Mouse (Mus musculus) heart, postnatal 0 days (tissue): Measurements from ENCODE around the gene Wdr95. TPM values are rescaled to one million over a fixed set of nuclear protein-coding genes. Genes with fewer than 3 reads are reported as not detected.

Experiments used
- ATAC-seq: fragments of 200-750 bp; cut with Nextera tagmentation; 2 replicates; pipeline ENCODE4 v1.8.0; 2017; ENCODE audit warnings: low read depth, moderate number of reproducible peaks, moderate library complexity; ENCODE audit not compliant: insufficient read depth
- DNase-seq: peaks from one replicate; pipeline ENCODE4 v3.0.0-alpha.2; 2016; ENCODE audit warnings: low spot score
- H3K27ac ChIP-seq: fragments of 300-500 bp; sonication (generic); 2 replicates; pipeline ENCODE4 v1.5.1; 2014; ENCODE audit warnings: low read depth, mild to moderate bottlenecking
- H3K27me3 ChIP-seq: fragments of 300-500 bp; sonication (generic); 2 replicates; pipeline ENCODE4 v1.6.1; 2014; ENCODE audit warnings: low read length, mixed read lengths; ENCODE audit not compliant: control insufficient read depth, insufficient read depth
- H3K36me3 ChIP-seq: fragments of 300-500 bp; sonication (generic); replicated peaks from 2 replicates; pipeline ENCODE4 v1.6.1; 2014; ENCODE audit warnings: low read length, mixed read lengths; ENCODE audit not compliant: control insufficient read depth, insufficient read depth
- H3K4me1 ChIP-seq: fragments of 300-500 bp; sonication (generic); 2 replicates; pipeline ENCODE4 v1.6.1; 2014; ENCODE audit warnings: antibody characterized with exemption; ENCODE audit not compliant: control insufficient read depth, insufficient read depth
- H3K4me2 ChIP-seq: fragments of 300-500 bp; sonication (generic); 2 replicates; pipeline ENCODE4 v1.6.1; 2014; ENCODE audit warnings: low read depth, mild to moderate bottlenecking, low read length, moderate library complexity
- H3K4me3 ChIP-seq: fragments of 300-500 bp; sonication (generic); 2 replicates; pipeline ENCODE4 v1.5.1; 2014; ENCODE audit warnings: low read depth, low read length
- H3K9ac ChIP-seq: fragments of 300-500 bp; sonication (generic); replicated peaks from 2 replicates; pipeline ENCODE4 v1.6.1; 2014; ENCODE audit warnings: low read depth, low read length, mixed read lengths
- H3K9me3 ChIP-seq: fragments of 300-500 bp; sonication (generic); replicated peaks from 2 replicates; pipeline ENCODE4 v1.6.1; 2016; ENCODE audit warnings: low read length; ENCODE audit not compliant: control insufficient read depth
- CTCF ChIP-seq: IDR thresholded peaks from 2 replicates; pipeline ENCODE4 v1.5.1; 2016; ENCODE audit warnings: antibody characterized with exemption, control low read depth, low read depth
- EP300 ChIP-seq: IDR thresholded peaks from 2 replicates; pipeline ENCODE4 v1.6.1; 2016; ENCODE audit warnings: antibody characterized with exemption, low read depth
- WGBS: fragments of 180-500 bp; shearing (Covaris S2); extraction: QIAGEN DNeasy Blood & Tissue Kit; methylation state at CpG from one replicate; pipeline ENCODE4 v1.1.7; 2014; 5-methylcytosine and 5-hydroxymethylcytosine counted together
- polyA plus RNA-seq: library from polyadenylated mRNA; unstranded; fragments of >200 nt; fragmentation: Nextera tagmentation; extraction: Ambion mirVana; gene quantifications from 2 replicates; pipeline ENCODE4 v1.2.1, GENCODE M21; 2015
- total RNA-seq: library from RNA; depleted of rRNA; stranded (reverse); fragments of >200 nt; gene quantifications from 2 replicates; pipeline ENCODE4 v1.2.3, GENCODE M21; 2014; ENCODE audit warnings: low replicate concordance

Wdr95 gene
- total and polyA plus RNA-seq, 2 experiments from 2014 or later: 0.19 TPM; not detected in 1

GRCm38 (mm10) chr5:149539051-149539450, 10.6 kb downstream of the Wdr95 start:
- H3K9me3 ChIP-seq: no peaks in the 10 kb centered on the region
- 52% methylated on average over 4 of the region's 4 CpGs for WGBS
- ATAC-seq (no peak), DNase-seq (peak; percentile 24)
- H3K4me1 ChIP-seq: peaks cover 14% of the 10 kb centered on the region; the same call in 1 of the 2 replicates
- H3K27ac ChIP-seq: no peak overlapping the region
- no peak overlapping the region for H3K4me3 ChIP-seq
- no peaks in the 10 kb centered on the region for H3K36me3 ChIP-seq
- TF ChIP-seq EP300 (no peak), CTCF (no peak)
- peaks cover 12% of the 10 kb centered on the region for H3K27me3 ChIP-seq
- no peak overlapping the region for H3K9ac ChIP-seq
- no peak overlapping the region for H3K4me2 ChIP-seq

GRCm38 (mm10) chr5:149551179-149551578, 22.7 kb downstream of the Wdr95 start:
- H3K9me3 ChIP-seq: no peaks in the 10 kb centered on the region
- no peak overlapping the region for H3K27ac ChIP-seq
- DNase-seq (no peak), ATAC-seq (no peak)
- no peak overlapping the region for H3K4me2 ChIP-seq
- TF ChIP-seq CTCF (no peak), EP300 (no peak)
- no peaks in the 10 kb centered on the region for H3K27me3 ChIP-seq
- H3K4me1 ChIP-seq: no peaks in the 10 kb centered on the region
- no peaks in the 10 kb centered on the region for H3K36me3 ChIP-seq
- WGBS: 50% methylated on average over 9 of the region's 10 CpGs
- H3K4me3 ChIP-seq: no peak overlapping the region
- H3K9ac ChIP-seq: no peak overlapping the region

- no peak for DNase-seq
- 40% methylated on average over 9 of the region's 9 CpGs for WGBS
- no peak overlapping the region for H3K4me3 ChIP-seq
- no peak overlapping the region for H3K4me2 ChIP-seq
- no peaks in the 10 kb centered on the region for H3K36me3 ChIP-seq
- no peak for ATAC-seq
- H3K9me3 ChIP-seq: no peaks in the 10 kb centered on the region
- no peak overlapping the region for H3K27ac ChIP-seq
- H3K27me3 ChIP-seq: no peaks in the 10 kb centered on the region
- no peaks in the 10 kb centered on the region for H3K4me1 ChIP-seq
- no peak overlapping the region for H3K9ac ChIP-seq
- TF ChIP-seq EP300: no peak
- no peak for TF ChIP-seq CTCF
These were observed 24.3 kb downstream of the Wdr95 start for GRCm38 (mm10) chr5:149552742-149553141.

GRCm38 (mm10) chr5:149553373-149553772, 24.9 kb downstream of the Wdr95 start:
- Histone ChIP-seq H3K9me3 (no peaks in the 10 kb centered on the region), H3K27me3 (no peaks in the 10 kb centered on the region), H3K4me1 (no peaks in the 10 kb centered on the region), H3K36me3 (no peaks in the 10 kb centered on the region), H3K4me3 (no peak overlapping the region), H3K4me2 (no peak overlapping the region), H3K9ac (no peak overlapping the region), H3K27ac (no peak overlapping the region)
- no peak for ATAC-seq
- 87% methylated on average over 11 of the region's 11 CpGs for WGBS
- TF ChIP-seq CTCF (no peak), EP300 (no peak)
- no peak for DNase-seq

- Histone ChIP-seq H3K9ac (no peak overlapping the region), H3K9me3 (no peaks in the 10 kb centered on the region)
- 85% methylated on average over 8 of the region's 8 CpGs for WGBS
These were observed 25.9 kb downstream of the Wdr95 start for GRCm38 (mm10) chr5:149554397-149554796.

GRCm38 (mm10) chr5:149560903-149561588, 32.6 kb downstream of the Wdr95 start:
- Histone ChIP-seq H3K4me2 (no peak overlapping the region), H3K9me3 (no peaks in the 10 kb centered on the region), H3K36me3 (no peaks in the 10 kb centered on the region), H3K27ac (no peak overlapping the region), H3K27me3 (no peaks in the 10 kb centered on the region), H3K4me3 (no peak overlapping the region), H3K9ac (no peak overlapping the region), H3K4me1 (no peaks in the 10 kb centered on the region)
- no peak for TF ChIP-seq CTCF
- ATAC-seq: no peak
- DNase-seq: no peak
- 55% methylated on average over 11 of the region's 11 CpGs for WGBS

More at GRCm38 (mm10) chr5:149554397-149554796, 25.9 kb downstream of the Wdr95 start:
- no peak overlapping the region for H3K4me2 ChIP-seq
- no peaks in the 10 kb centered on the region for H3K36me3 ChIP-seq
- H3K4me3 ChIP-seq: no peak overlapping the region
- no peak for DNase-seq
- ATAC-seq: no peak
- no peak overlapping the region for H3K27ac ChIP-seq
- H3K27me3 ChIP-seq: no peaks in the 10 kb centered on the region
- no peak for TF ChIP-seq CTCF
- TF ChIP-seq EP300: no peak
- no peaks in the 10 kb centered on the region for H3K4me1 ChIP-seq
